39 mouse cellular contexts compared by ENCODE assay signal in genomic region chr4:61823185-61823584, GRCm38 (mm10). TPM values are rescaled to one million over a fixed set of nuclear protein-coding genes. Genes with fewer than 3 reads are reported as not detected.
DNase-seq lines count a peak whose midpoint lies in the region; ATAC-seq lines count a peak whose summit lies in the region.
"Had no signal": no experiment of that assay in that cellular context is flagged by ENCODE, and none has a peak within 500 bp of the region (broad histone marks: within the 10 kb centered on the region; RNA-seq: fewer than 3 reads in every experiment).

No protein-coding gene starts in this region.

- intact Hi-C loops in heart, postnatal 36 days (cut with DNase I): no loop called here

- no peak overlapping the region for H3K27ac ChIP-seq in heart, embryonic 13.5 days (replicated peaks)
- no peak overlapping the region for H3K27ac ChIP-seq in limb, embryonic 15.5 days
- H3K27ac ChIP-seq in limb, embryonic 10.5 days: no peak overlapping the region
- no peak overlapping the region for H3K27ac ChIP-seq in neural tube, embryonic 15.5 days (replicated peaks)
- H3K27ac ChIP-seq in stomach, embryonic 16.5 days (ENCODE audit: low read length): no peak overlapping the region
- H3K27ac ChIP-seq: forebrain, embryonic 10.5 days; intestine, embryonic 15.5 days; liver, embryonic 14.5 days; midbrain, embryonic 13.5 days; neural tube, embryonic 12.5 days had no signal

- no peaks in the 10 kb centered on the region for H3K4me1 ChIP-seq in heart, embryonic 13.5 days
- H3K4me1 ChIP-seq in limb, embryonic 15.5 days: no peaks in the 10 kb centered on the region
- H3K4me1 ChIP-seq in limb, embryonic 10.5 days: no peaks in the 10 kb centered on the region
- no peaks in the 10 kb centered on the region for H3K4me1 ChIP-seq in neural tube, embryonic 15.5 days
- H3K4me1 ChIP-seq in stomach, embryonic 16.5 days (ENCODE audit: control insufficient read depth, insufficient read depth, low read length): no peaks in the 10 kb centered on the region
- H3K4me1 ChIP-seq: forebrain, embryonic 10.5 days; heart, embryonic 12.5 days; intestine, embryonic 15.5 days; midbrain, embryonic 13.5 days; neural tube, embryonic 12.5 days had no signal

- H3K9ac ChIP-seq in heart, embryonic 13.5 days: no peak overlapping the region
- no peak overlapping the region for H3K9ac ChIP-seq in limb, embryonic 15.5 days
- H3K9ac ChIP-seq in neural tube, embryonic 15.5 days (replicated peaks): no peak overlapping the region
- H3K9ac ChIP-seq in stomach, embryonic 16.5 days (ENCODE audit: low read length): no peak overlapping the region
- H3K9ac ChIP-seq: heart, embryonic 12.5 days; intestine, embryonic 15.5 days; liver, embryonic 14.5 days; midbrain, embryonic 13.5 days; neural tube, embryonic 12.5 days had no signal

- 85% methylated on average over 15 of the region's 15 CpGs for WGBS in heart, embryonic 13.5 days
- 89% methylated on average over 15 of the region's 15 CpGs for WGBS in limb, embryonic 15.5 days
- 94% methylated on average over 15 of the region's 15 CpGs for WGBS in limb, embryonic 10.5 days
- WGBS in neural tube, embryonic 15.5 days: 92% methylated on average over 15 of the region's 15 CpGs
- WGBS in stomach, embryonic 16.5 days: 93% methylated on average over 15 of the region's 15 CpGs

- peaks cover 24% of the 10 kb centered on the region; the same call in 1 of the 2 replicates for H3K9me3 ChIP-seq in heart, embryonic 13.5 days
- peaks cover 16% of the 10 kb centered on the region for H3K9me3 ChIP-seq in limb, embryonic 15.5 days
- peaks cover 3% of the 10 kb centered on the region; the same call in 1 of the 2 replicates for H3K9me3 ChIP-seq in limb, embryonic 10.5 days (replicated peaks)
- H3K9me3 ChIP-seq in neural tube, embryonic 15.5 days (replicated peaks): no peaks in the 10 kb centered on the region
- no peaks in the 10 kb centered on the region for H3K9me3 ChIP-seq in stomach, embryonic 16.5 days (replicated peaks; ENCODE audit: control insufficient read depth, low read length)

- H3K4me3 ChIP-seq in heart, embryonic 13.5 days: no peak overlapping the region
- no peak overlapping the region for H3K4me3 ChIP-seq in limb, embryonic 15.5 days
- no peak overlapping the region for H3K4me3 ChIP-seq in limb, embryonic 10.5 days
- no peak overlapping the region for H3K4me3 ChIP-seq in neural tube, embryonic 15.5 days (replicated peaks)
- no peak overlapping the region for H3K4me3 ChIP-seq in stomach, embryonic 16.5 days (replicated peaks; ENCODE audit: low read length)
- H3K4me3 ChIP-seq: forebrain, embryonic 10.5 days; heart, embryonic 12.5 days; intestine, embryonic 15.5 days; midbrain, embryonic 13.5 days; neural tube, embryonic 12.5 days had no signal

- peak; percentile 19; the same call in 1 of the 2 replicates for ATAC-seq in heart, embryonic 13.5 days (ENCODE audit: extremely low read depth, insufficient number of reproducible peaks, low FRiP score, low TSS enrichment)
- ATAC-seq in limb, embryonic 15.5 days (ENCODE audit: insufficient number of reproducible peaks, low FRiP score, low TSS enrichment, low read depth): peak; percentile 76; the same call in 1 of the 2 replicates
- peak; percentile 41; the same call in 1 of the 2 replicates for ATAC-seq in neural tube, embryonic 15.5 days (ENCODE audit: low FRiP score)
- ATAC-seq in stomach, embryonic 16.5 days (ENCODE audit: insufficient read depth, low FRiP score): 0 out of 2 replicates have a peak, but pooled peaks have one; percentile 40
- ATAC-seq: forebrain, embryonic 16.5 days; hindbrain, embryonic 16.5 days; intestine, embryonic 15.5 days; midbrain, embryonic 13.5 days had no signal

- H3K4me2 ChIP-seq in heart, embryonic 13.5 days: no peak overlapping the region
- H3K4me2 ChIP-seq in limb, embryonic 15.5 days: no peak overlapping the region
- H3K4me2 ChIP-seq in neural tube, embryonic 15.5 days: no peak overlapping the region
- no peak overlapping the region for H3K4me2 ChIP-seq in stomach, embryonic 16.5 days (ENCODE audit: low read depth, low read length)
- H3K4me2 ChIP-seq: heart, embryonic 12.5 days; intestine, embryonic 15.5 days; midbrain, embryonic 13.5 days; neural tube, embryonic 12.5 days had no signal

- DNase-seq in heart, postnatal 36 days: no peak
- DNase-seq in limb, embryonic 10.5 days (ENCODE audit: low spot score): no peak
- DNase-seq in neural tube, embryonic 10.5 days (ENCODE audit: extremely low spot score, low spot score): no peak
- DNase-seq in cerebellum, adult 9-10 months: no peak
- DNase-seq: adrenal gland, adult 8-10 months; cerebellum, adult 2 months; cerebellum, postnatal 25 days; gastrocnemius, postnatal 14 days; heart, postnatal 4 days; kidney, postnatal 10 days; layer of hippocampus, postnatal 36 days; left cerebral cortex, postnatal 4 days; liver; lung, adult 2 months; lung, postnatal 14 days; right cerebral cortex, postnatal 4 days; thymus, postnatal 14 days had no signal

- H3K36me3 ChIP-seq in heart, embryonic 13.5 days: no peaks in the 10 kb centered on the region
- no peaks in the 10 kb centered on the region for H3K36me3 ChIP-seq in limb, embryonic 15.5 days
- H3K36me3 ChIP-seq in limb, embryonic 10.5 days: no peaks in the 10 kb centered on the region
- no peaks in the 10 kb centered on the region for H3K36me3 ChIP-seq in neural tube, embryonic 15.5 days
- H3K36me3 ChIP-seq in stomach, embryonic 16.5 days (ENCODE audit: control insufficient read depth, insufficient read depth, low read length): no peaks in the 10 kb centered on the region
- H3K36me3 ChIP-seq: forebrain, embryonic 10.5 days; heart, embryonic 12.5 days; intestine, embryonic 15.5 days; midbrain, embryonic 13.5 days; neural tube, embryonic 12.5 days had no signal

- H3K27me3 ChIP-seq in heart, embryonic 13.5 days (replicated peaks): no peaks in the 10 kb centered on the region
- H3K27me3 ChIP-seq in limb, embryonic 15.5 days: no peaks in the 10 kb centered on the region
- no peaks in the 10 kb centered on the region for H3K27me3 ChIP-seq in limb, embryonic 10.5 days (ENCODE audit: low read depth, poor library complexity, severe bottlenecking)
- no peaks in the 10 kb centered on the region for H3K27me3 ChIP-seq in neural tube, embryonic 15.5 days (replicated peaks)
- H3K27me3 ChIP-seq in stomach, embryonic 16.5 days (ENCODE audit: control insufficient read depth, insufficient read depth, low read length): no peaks in the 10 kb centered on the region
- H3K27me3 ChIP-seq: CH12.LX; heart, embryonic 12.5 days; intestine, embryonic 15.5 days; midbrain, embryonic 13.5 days; neural tube, embryonic 12.5 days had no signal

RNA-seq across cellular contexts. Expression of gene Mup5, which starts 11.8 kb away (rescaled TPM):
- polyA plus RNA-seq in heart, embryonic 13.5 days (2015; fragmentation: Nextera tagmentation; extraction: Ambion mirVana): not detected in 2 replicates
- not detected for total RNA-seq in heart, postnatal 36 days (2021)
- not detected in 2 replicates for polyA plus RNA-seq in limb, embryonic 15.5 days (2015; fragmentation: Nextera tagmentation; extraction: Ambion mirVana)
- polyA plus RNA-seq in limb, embryonic 10.5 days (2016; fragmentation: Nextera tagmentation; extraction: Ambion mirVana): not detected in 2 replicates
- not detected in 2 replicates for polyA plus RNA-seq in neural tube, embryonic 15.5 days (2015; fragmentation: Nextera tagmentation; extraction: Ambion mirVana)
- polyA plus RNA-seq in stomach, embryonic 16.5 days (2015; fragmentation: Nextera tagmentation; extraction: Ambion mirVana): not detected in 2 replicates
- total RNA-seq: adrenal gland, adult 8-10 months; adrenal gland, postnatal 4 days; CH12.LX; ES-E14; gastrocnemius, postnatal 14 days; granulocyte monocyte progenitor cell, adult 5-6 weeks; heart, postnatal 4 days; layer of hippocampus, postnatal 36 days; left cerebral cortex, postnatal 4 days; megakaryocyte progenitor cell, adult 5-6 weeks had no signal
- polyA plus RNA-seq: C2C12; cerebellum, adult 2 months; embryonic facial prominence, embryonic 11.5 days; forebrain, embryonic 10.5 days; forebrain, embryonic 16.5 days; heart, embryonic 12.5 days; hindbrain, embryonic 16.5 days; intestine, embryonic 15.5 days; large intestine, adult 2 months; liver, embryonic 14.5 days; lung, adult 2 months; midbrain, embryonic 13.5 days; neural tube, embryonic 12.5 days; spleen, adult 2 months; urinary bladder, adult 2 months had no signal

RNA-seq across cellular contexts. Expression of gene Mup19, which starts 41.1 kb away (rescaled TPM):
- polyA plus RNA-seq in heart, embryonic 13.5 days (2015; fragmentation: Nextera tagmentation; extraction: Ambion mirVana): not detected in 2 replicates
- total RNA-seq in heart, postnatal 36 days (2021): not detected
- polyA plus RNA-seq in limb, embryonic 15.5 days (2015; fragmentation: Nextera tagmentation; extraction: Ambion mirVana): 0.56 and 2.2 TPM in 2 replicates
- polyA plus RNA-seq in limb, embryonic 10.5 days (2016; fragmentation: Nextera tagmentation; extraction: Ambion mirVana): not detected in 2 replicates
- not detected in 2 replicates for polyA plus RNA-seq in neural tube, embryonic 15.5 days (2015; fragmentation: Nextera tagmentation; extraction: Ambion mirVana)
- not detected in 2 replicates for polyA plus RNA-seq in stomach, embryonic 16.5 days (2015; fragmentation: Nextera tagmentation; extraction: Ambion mirVana)
- total RNA-seq: adrenal gland, postnatal 4 days; CH12.LX; ES-E14; gastrocnemius, postnatal 14 days; granulocyte monocyte progenitor cell, adult 5-6 weeks; heart, postnatal 4 days; layer of hippocampus, postnatal 36 days; left cerebral cortex, postnatal 4 days; megakaryocyte progenitor cell, adult 5-6 weeks had no signal
- polyA plus RNA-seq: C2C12; cerebellum, adult 2 months; embryonic facial prominence, embryonic 11.5 days; forebrain, embryonic 10.5 days; forebrain, embryonic 16.5 days; heart, embryonic 12.5 days; hindbrain, embryonic 16.5 days; intestine, embryonic 15.5 days; large intestine, adult 2 months; liver, embryonic 14.5 days; lung, adult 2 months; midbrain, embryonic 13.5 days; neural tube, embryonic 12.5 days; spleen, adult 2 months; urinary bladder, adult 2 months had no signal

Comparison
In these comparisons a context has a peak if more than half of its experiments do, and no peak if none do; other contexts are left out.
1. ATAC-seq: peak in every context shown above with its lines; median percentile 76 in limb, embryonic 15.5 days; 41 in neural tube, embryonic 15.5 days; 40 in stomach, embryonic 16.5 days; 19 in heart, embryonic 13.5 days.